Mouse (Mus musculus) CH12.LX (cell line): ENCODE data around the gene Macf1.
A peak's percentile ranks its signal among the peaks of the same experiment; 100 is the strongest.

Experiments
- CHD1 ChIP-seq: IDR thresholded peaks from 2 replicates; pipeline ENCODE4 v1.6.1; 2012; ENCODE audit warnings: low read depth, low read length, improper control_type of control experiment, inconsistent platforms
- CTCF ChIP-seq, 2 experiments: IDR thresholded peaks in 1 of 2; conservative IDR thresholded peaks in 1 of 2; 2 replicates each; pipeline ENCODE4 v1.5.1; 2011 to 2012; ENCODE audit warnings: low read depth in 2 of 2, low read length in 2 of 2, improper control_type of control experiment in 1 of 2, inconsistent platforms in 1 of 2, mild to moderate bottlenecking in 1 of 2, moderate library complexity in 1 of 2
- E2F4 ChIP-seq: IDR thresholded peaks from 2 replicates; pipeline ENCODE4 v1.6.1; 2011; ENCODE audit warnings: low read depth, low read length, improper control_type of control experiment; ENCODE audit not compliant: insufficient replicate concordance
- ETS1 ChIP-seq: conservative IDR thresholded peaks from 2 replicates; pipeline ENCODE4 v1.6.1; 2012; ENCODE audit warnings: low read depth, mild to moderate bottlenecking, inconsistent platforms, low read length, improper control_type of control experiment, moderate library complexity
- GABPA ChIP-seq: IDR thresholded peaks from 2 replicates; pipeline ENCODE4 v1.6.1; 2012; ENCODE audit warnings: low read depth, low read length, improper control_type of control experiment, inconsistent platforms; ENCODE audit not compliant: insufficient replicate concordance
- HCFC1 ChIP-seq: IDR thresholded peaks from 2 replicates; pipeline ENCODE4 v1.6.1; 2012; ENCODE audit warnings: low read depth, mild to moderate bottlenecking, inconsistent platforms, low read length, improper control_type of control experiment
- JUND ChIP-seq: conservative IDR thresholded peaks from 2 replicates; pipeline ENCODE4 v1.6.1; 2011; ENCODE audit warnings: low read depth, low read length, improper control_type of control experiment
- KAT2A ChIP-seq: IDR thresholded peaks from 2 replicates; pipeline ENCODE4 v1.6.1; 2012; ENCODE audit warnings: low read length, improper control_type of control experiment, inconsistent platforms; ENCODE audit not compliant: insufficient replicate concordance
- MAFK ChIP-seq: IDR thresholded peaks from 2 replicates; pipeline ENCODE4 v1.6.1; 2011; ENCODE audit warnings: low read length, improper control_type of control experiment; ENCODE audit not compliant: insufficient replicate concordance
- MAZ ChIP-seq: IDR thresholded peaks from 2 replicates; pipeline ENCODE4 v1.6.1; 2012; ENCODE audit warnings: low read depth, mild to moderate bottlenecking, inconsistent platforms, low read length, improper control_type of control experiment, moderate library complexity
- POLR2A ChIP-seq: IDR thresholded peaks from 2 replicates; pipeline ENCODE4 v1.6.1; 2011; ENCODE audit warnings: low read depth, mild to moderate bottlenecking, improper control_type of control experiment, low read length
- POLR2AphosphoS2 ChIP-seq: IDR thresholded peaks from 2 replicates; pipeline ENCODE4 v1.6.1; 2011; ENCODE audit warnings: low read depth, low read length, improper control_type of control experiment
- UBTF ChIP-seq: IDR thresholded peaks from 2 replicates; pipeline ENCODE4 v1.6.1; 2012; ENCODE audit warnings: low read depth, mild to moderate bottlenecking, inconsistent platforms, low read length, improper control_type of control experiment, moderate library complexity
- ZNF384 ChIP-seq: IDR thresholded peaks from 2 replicates; pipeline ENCODE4 v1.6.1; 2012; ENCODE audit warnings: low read depth, low read length, improper control_type of control experiment, inconsistent platforms

DNA sequence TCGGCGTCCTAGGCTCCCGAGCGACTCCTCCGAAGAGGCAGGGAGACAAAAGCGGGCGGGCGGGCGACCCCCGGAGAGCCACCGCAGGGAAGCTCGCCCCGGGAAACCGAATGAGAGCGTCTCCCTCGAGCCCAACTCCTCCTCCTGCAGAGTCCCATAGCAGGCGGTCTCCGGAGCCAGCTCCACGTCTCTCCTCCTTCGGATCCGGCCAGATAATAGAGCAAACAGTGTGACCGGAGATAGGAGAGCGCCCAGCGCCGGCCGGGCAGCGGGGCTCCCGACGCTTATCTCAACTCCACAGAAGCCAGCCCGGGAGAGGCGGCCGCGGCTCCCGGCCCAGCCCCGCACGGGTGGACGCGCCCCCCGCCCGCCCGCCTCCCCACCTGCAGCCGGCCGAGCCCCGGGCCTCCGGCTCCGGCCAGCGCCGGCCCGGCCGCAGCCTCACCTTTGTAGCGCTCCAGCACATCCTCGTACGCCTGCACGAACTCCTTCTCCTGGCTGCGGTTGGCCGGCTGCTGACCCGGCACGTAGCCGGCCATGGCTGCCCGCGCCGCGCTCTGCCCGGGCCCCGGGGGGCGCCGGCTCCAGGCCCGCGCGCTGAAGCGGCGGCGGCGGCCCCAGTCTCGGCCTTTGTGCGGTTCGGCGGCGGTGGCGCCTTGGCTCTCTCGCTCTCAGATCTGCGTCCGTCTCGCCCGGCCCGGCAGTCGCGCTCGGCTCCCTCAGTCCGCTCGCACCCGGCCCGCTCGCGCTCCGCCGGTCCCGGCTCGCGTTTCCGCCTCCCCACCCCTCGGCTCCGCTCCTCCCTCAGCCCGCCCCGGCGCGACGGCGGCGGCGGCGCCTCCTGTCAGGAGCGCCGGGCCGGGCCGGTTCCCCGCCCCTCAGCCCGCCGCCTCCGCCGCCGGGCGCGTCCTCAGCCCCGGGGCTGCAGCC, 19.9 kb downstream of the Macf1 start:
- TF ChIP-seq CHD1 (no peak), E2F4 (no peak), JUND (no peak), MAZ (no peak), POLR2AphosphoS2 (no peak), POLR2A (peak; percentile 33; the same call in 1 of the 2 replicates), ETS1 (no peak), GABPA (no peak), KAT2A (no peak), HCFC1 (no peak), CTCF (conservative IDR thresholded peaks at IDR 0.05 in 1 of 2, IDR thresholded peaks at IDR 0.05 in 1 of 2; ENCODE audit: low read depth in 2 of 2, low read length in 2 of 2) (no peak), UBTF (peak; percentile 86), ZNF384 (no peak), MAFK (no peak)
